Comparison of ENCODE assay signal across 9 mouse cellular contexts in genomic region chr5:30968416-30968815, GRCm38 (mm10). TPM values are rescaled to one million over a fixed set of nuclear protein-coding genes. Genes with fewer than 3 reads are reported as not detected.
A peak's percentile ranks its signal among the peaks of the same experiment; 100 is the strongest.
DNase-seq lines count a peak whose midpoint lies in the region; ATAC-seq and TF ChIP-seq lines count a peak whose summit lies in the region.
"Had no signal": no experiment of that assay in that cellular context is flagged by ENCODE, and none has a peak within 500 bp of the region (broad histone marks: within the 10 kb centered on the region; RNA-seq: fewer than 3 reads in every experiment).

TSS of gene Tcf23 (plus strand) at chr5:30968662.

- WGBS in kidney, embryonic 16.5 days, result 39% methylated on average over 8 of the region's 8 CpGs
- 53% methylated on average over 8 of the region's 8 CpGs for WGBS in kidney, adult 2 months
- 57% methylated on average over 8 of the region's 8 CpGs for WGBS in heart, embryonic 15.5 days
- WGBS in kidney, postnatal 0 days, result 45% methylated on average over 8 of the region's 8 CpGs
- WGBS in stomach, embryonic 15.5 days, result 59% methylated on average over 8 of the region's 8 CpGs

- H3K36me3 ChIP-seq in kidney, embryonic 16.5 days (ENCODE audit: insufficient read depth, low read length), result no peaks in the 10 kb centered on the region
- no peaks in the 10 kb centered on the region for H3K36me3 ChIP-seq in kidney, adult 2 months (ENCODE audit: control insufficient read depth, insufficient read depth, low read length)
- H3K36me3 ChIP-seq in heart, embryonic 15.5 days, result no peaks in the 10 kb centered on the region
- H3K36me3 ChIP-seq in kidney, postnatal 0 days (ENCODE audit: insufficient read depth, low read length), result no peaks in the 10 kb centered on the region
- no peaks in the 10 kb centered on the region for H3K36me3 ChIP-seq in stomach, embryonic 15.5 days
- H3K36me3 ChIP-seq: embryonic facial prominence, embryonic 13.5 days; midbrain, embryonic 12.5 days had no signal

- TF ChIP-seq CTCF in kidney, adult 2 months (conservative IDR thresholded peaks at IDR 0.05; ENCODE audit: insufficient read depth, insufficient read length, low read depth, low read length), result no peak
- 0 out of 2 replicates have a peak, but pooled peaks have one; percentile 1 for TF ChIP-seq CTCF in kidney, postnatal 0 days (IDR thresholded peaks at IDR 0.05; ENCODE audit: low read depth)

- 0 out of 2 replicates have a peak within 1 kb of the TSS, but pooled peaks have one; percentile 21 for H3K27ac ChIP-seq in kidney, embryonic 16.5 days (ENCODE audit: low read length)
- H3K27ac ChIP-seq in kidney, adult 2 months (ENCODE audit: insufficient read depth, low read depth, low read length), result no peak within 1 kb of the TSS
- H3K27ac ChIP-seq in heart, embryonic 15.5 days, result no peak within 1 kb of the TSS
- no peak within 1 kb of the TSS for H3K27ac ChIP-seq in kidney, postnatal 0 days
- H3K27ac ChIP-seq in stomach, embryonic 15.5 days, result no peak within 1 kb of the TSS
- H3K27ac ChIP-seq: embryonic facial prominence, embryonic 13.5 days; midbrain, embryonic 12.5 days had no signal

- H3K9me3 ChIP-seq in kidney, embryonic 16.5 days (ENCODE audit: low read length), result no peaks in the 10 kb centered on the region
- no peaks in the 10 kb centered on the region for H3K9me3 ChIP-seq in heart, embryonic 15.5 days (replicated peaks)
- no peaks in the 10 kb centered on the region for H3K9me3 ChIP-seq in kidney, postnatal 0 days (replicated peaks; ENCODE audit: low read length)
- H3K9me3 ChIP-seq in stomach, embryonic 15.5 days, result no peaks in the 10 kb centered on the region
- H3K9me3 ChIP-seq: embryonic facial prominence, embryonic 13.5 days; midbrain, embryonic 12.5 days had no signal

- H3K4me1 ChIP-seq in kidney, embryonic 16.5 days (ENCODE audit: insufficient read depth, low read length), result peaks cover 8% of the 10 kb centered on the region; the same call in 1 of the 2 replicates
- no peaks in the 10 kb centered on the region for H3K4me1 ChIP-seq in kidney, adult 2 months (ENCODE audit: control insufficient read depth, insufficient read depth, low read length)
- no peaks in the 10 kb centered on the region for H3K4me1 ChIP-seq in heart, embryonic 15.5 days (replicated peaks)
- no peaks in the 10 kb centered on the region for H3K4me1 ChIP-seq in kidney, postnatal 0 days (replicated peaks; ENCODE audit: insufficient read depth, low read length)
- 0 out of 2 replicates have a peak, but pooled peaks cover 3% of the 10 kb centered on the region for H3K4me1 ChIP-seq in stomach, embryonic 15.5 days
- H3K4me1 ChIP-seq: embryonic facial prominence, embryonic 13.5 days; midbrain, embryonic 12.5 days had no signal

- no peaks in the 10 kb centered on the region for H3K27me3 ChIP-seq in kidney, embryonic 16.5 days (ENCODE audit: insufficient read depth, low read length)
- no peaks in the 10 kb centered on the region for H3K27me3 ChIP-seq in kidney, adult 2 months (replicated peaks; ENCODE audit: control insufficient read depth, insufficient read depth, low read length)
- 0 out of 2 replicates have a peak, but pooled peaks cover 8% of the 10 kb centered on the region for H3K27me3 ChIP-seq in heart, embryonic 15.5 days
- H3K27me3 ChIP-seq in kidney, postnatal 0 days (ENCODE audit: insufficient read depth, low read length), result no peaks in the 10 kb centered on the region
- no peaks in the 10 kb centered on the region for H3K27me3 ChIP-seq in stomach, embryonic 15.5 days (replicated peaks)
- H3K27me3 ChIP-seq: embryonic facial prominence, embryonic 13.5 days had no signal

- 0 out of 2 replicates have a peak, but pooled peaks have one; percentile 33 for ATAC-seq in kidney, embryonic 16.5 days (ENCODE audit: low FRiP score, low TSS enrichment)
- ATAC-seq in heart, embryonic 15.5 days (replicated peaks; ENCODE audit: insufficient number of reproducible peaks, insufficient read depth, low FRiP score, low read depth), result peak; percentile 31; the same call in 1 of the 2 replicates
- ATAC-seq in kidney, postnatal 0 days (replicated peaks; ENCODE audit: low FRiP score, low read depth), result peak; percentile 37; the same call in 1 of the 2 replicates
- peak; percentile 44; the same call in 1 of the 2 replicates for ATAC-seq in stomach, embryonic 15.5 days (ENCODE audit: insufficient read depth, low FRiP score, low read depth)

- H3K4me3 ChIP-seq in kidney, embryonic 16.5 days (ENCODE audit: low read length), result no peak within 1 kb of the TSS
- no peak within 1 kb of the TSS for H3K4me3 ChIP-seq in kidney, adult 2 months (ENCODE audit: insufficient read depth, low read depth, low read length)
- no peak within 1 kb of the TSS for H3K4me3 ChIP-seq in heart, embryonic 15.5 days
- H3K4me3 ChIP-seq in kidney, postnatal 0 days (replicated peaks; ENCODE audit: low read depth, low read length), result no peak within 1 kb of the TSS
- H3K4me3 ChIP-seq in stomach, embryonic 15.5 days (replicated peaks), result no peak within 1 kb of the TSS
- H3K4me3 ChIP-seq: embryonic facial prominence, embryonic 13.5 days; midbrain, embryonic 12.5 days had no signal

- no peak within 1 kb of the TSS for H3K9ac ChIP-seq in kidney, embryonic 16.5 days (replicated peaks; ENCODE audit: low read length)
- no peak within 1 kb of the TSS for H3K9ac ChIP-seq in heart, embryonic 15.5 days
- no peak within 1 kb of the TSS for H3K9ac ChIP-seq in kidney, postnatal 0 days (ENCODE audit: low read depth, low read length)
- no peak within 1 kb of the TSS for H3K9ac ChIP-seq in stomach, embryonic 15.5 days
- H3K9ac ChIP-seq: embryonic facial prominence, embryonic 13.5 days; midbrain, embryonic 12.5 days had no signal

- TF ChIP-seq POLR2A in kidney, adult 2 months (IDR thresholded peaks at IDR 0.05; ENCODE audit: low read depth, low read length), result no peak

- no peak for DNase-seq in kidney, adult 2 months
- DNase-seq in kidney, postnatal 0 days (ENCODE audit: low spot score), result peak; percentile 70
- no peak for DNase-seq in embryo, embryonic 10 days (ENCODE audit: low spot score)
- DNase-seq in embryo, embryonic 10.5 days (ENCODE audit: low spot score), result no peak

- H3K4me2 ChIP-seq in kidney, embryonic 16.5 days (replicated peaks; ENCODE audit: low read depth, low read length), result no peak within 1 kb of the TSS
- no peak within 1 kb of the TSS for H3K4me2 ChIP-seq in heart, embryonic 15.5 days
- H3K4me2 ChIP-seq in kidney, postnatal 0 days (ENCODE audit: low read length), result no peak within 1 kb of the TSS
- H3K4me2 ChIP-seq in stomach, embryonic 15.5 days, result no peak within 1 kb of the TSS
- H3K4me2 ChIP-seq: embryonic facial prominence, embryonic 13.5 days; midbrain, embryonic 12.5 days had no signal

RNA-seq across cellular contexts. Expression of gene Tcf23, which starts in this region (rescaled TPM):
- polyA plus RNA-seq in kidney, embryonic 16.5 days (2015; fragmentation: Nextera tagmentation; extraction: Ambion mirVana), result 1.9 and 2.2 TPM in 2 replicates
- 0.16 and 0.22 TPM in 2 replicates for polyA plus RNA-seq in kidney, adult 2 months (2012; rRNA removed)
- polyA plus RNA-seq in heart, embryonic 15.5 days (2015; fragmentation: Nextera tagmentation; extraction: Ambion mirVana), result 0.09 and 0.15 TPM in 2 replicates
- polyA plus RNA-seq in kidney, postnatal 0 days (2015; fragmentation: Nextera tagmentation; extraction: Ambion mirVana), result 2.2 and 2.3 TPM in 2 replicates
- polyA plus RNA-seq in stomach, embryonic 15.5 days (2015; fragmentation: Nextera tagmentation; extraction: Ambion mirVana), result 0.74 and 1.0 TPM in 2 replicates
- polyA plus RNA-seq: embryonic facial prominence, embryonic 13.5 days; midbrain, embryonic 12.5 days had no signal

Comparison
In these comparisons a context has a peak if more than half of its experiments do, and no peak if none do; other contexts are left out.
1. Peak in ATAC-seq in heart, embryonic 15.5 days; RNA of the gene not detected or under 1 TPM.